Mouse (Mus musculus): ENCODE results near the gene Zfp454. TPM values are rescaled to one million over a fixed set of nuclear protein-coding genes. Genes with fewer than 3 reads are reported as not detected.

Gene Zfp454
- 1 to 10 TPM; 2.5 to 3.4 TPM for total RNA-seq (2021)
- long read RNA-seq, experiment 1, partial matches to known transcripts = 0 of 2 reads
- long read RNA-seq, experiment 1, other reads (novel, unspliced or antisense) = 1 of 2 reads
- long read RNA-seq, experiment 2 = 0 reads

DNA sequence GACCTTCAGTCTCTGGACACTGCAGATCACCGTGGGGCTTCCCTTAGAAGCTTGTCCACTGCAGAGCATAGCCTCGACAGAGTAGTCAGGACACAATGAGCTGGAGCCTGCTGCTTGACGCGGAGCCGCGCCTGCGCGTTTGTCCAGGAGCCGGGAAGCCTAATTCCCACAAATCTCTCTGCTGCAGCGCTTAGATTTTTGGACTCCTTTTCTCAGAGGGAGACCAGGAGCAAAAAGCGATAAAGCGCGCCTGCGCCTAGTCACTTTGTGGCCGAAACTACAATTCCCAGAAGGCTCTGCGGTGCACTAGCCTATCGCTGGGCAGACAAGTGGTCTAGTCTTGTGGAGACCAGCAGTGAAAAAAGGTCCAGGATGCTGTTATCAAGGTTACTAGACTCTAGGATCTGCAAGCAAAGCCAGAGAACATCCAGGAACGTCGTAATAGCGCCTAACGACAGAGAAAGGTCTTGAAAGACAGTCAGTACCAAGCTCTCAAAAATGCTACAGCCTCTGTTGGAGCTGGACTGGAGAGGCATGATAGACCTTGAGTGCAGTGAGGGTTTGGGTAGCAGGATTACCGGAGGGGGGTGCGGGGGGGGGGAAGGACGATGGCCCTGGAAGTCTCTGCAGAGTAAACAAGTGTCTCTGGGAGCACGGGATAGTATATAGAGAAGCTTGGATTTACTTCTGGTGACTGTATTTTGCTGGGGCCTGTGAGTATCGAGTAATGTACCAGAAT is at the start of gene Zfp454:
Gene Zfp454 (minus strand): TSS at position 262 of the 739 bp plus-strand sequence.
- peak; percentile 94 for DNase-seq

DNA sequence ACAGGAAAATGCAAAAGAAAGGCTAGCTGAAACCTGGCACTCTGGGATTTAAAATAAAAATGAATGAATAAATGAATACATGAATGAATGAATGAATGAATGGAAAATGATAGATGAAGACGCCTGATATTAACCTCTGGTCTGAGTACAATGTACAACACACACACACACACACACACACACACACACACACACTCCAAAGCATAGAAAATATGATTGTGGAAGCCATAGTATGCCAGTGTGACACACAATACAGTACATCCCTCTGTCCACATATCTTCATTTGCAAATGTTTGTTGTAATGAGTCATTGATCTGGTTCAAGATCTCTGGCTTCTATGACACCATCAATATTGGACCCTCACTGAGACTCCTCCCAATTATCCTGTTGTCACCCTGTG is 44.6 kb upstream of the Zfp454 start:
- DNase-seq = no peak

DNA sequence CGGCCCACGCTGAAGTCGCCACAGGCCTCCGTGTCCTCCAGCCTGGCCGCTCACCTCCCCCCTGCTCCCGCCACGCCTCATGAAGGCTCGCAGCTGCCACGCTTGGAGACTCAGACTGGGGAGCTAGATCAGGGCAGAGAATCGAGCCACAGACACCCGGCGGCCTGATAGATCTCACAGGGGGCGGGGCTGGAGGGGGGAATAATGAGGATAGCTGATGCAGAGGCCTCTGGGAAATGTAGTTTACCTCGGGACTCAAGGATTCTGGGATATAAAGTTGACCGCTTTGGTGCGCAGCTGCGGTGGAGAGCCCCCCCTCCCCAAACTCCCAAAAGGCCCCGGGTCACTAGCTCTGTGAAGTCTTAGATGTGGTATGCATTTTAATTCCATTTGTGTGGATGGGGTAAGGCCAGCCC is 44.0 kb upstream of the Zfp454 start, which contains the start of gene Zfp354b:
Gene Zfp354b (minus strand): TSS at position 183 of the 416 bp plus-strand sequence.
- peak; percentile 83 to 91 for DNase-seq

DNA sequence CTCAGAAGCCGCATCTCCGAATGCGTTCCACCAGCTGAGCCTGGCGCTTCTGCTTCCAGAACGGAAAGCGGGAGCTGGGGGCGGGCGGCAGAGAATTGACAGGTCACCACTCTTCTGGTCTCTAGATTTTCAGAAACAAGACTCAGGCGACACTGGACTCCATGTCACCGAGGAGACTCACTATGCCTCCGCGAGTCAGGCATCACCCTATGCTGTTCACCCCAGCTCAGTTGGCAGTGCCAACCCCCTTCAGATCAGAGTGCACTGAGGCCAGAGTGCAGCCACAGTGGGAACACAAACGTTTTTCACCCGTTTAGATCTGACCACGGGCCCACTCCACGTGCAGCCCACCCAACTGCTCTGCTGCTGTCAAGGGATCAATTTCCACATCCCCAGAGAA is 43.6 kb upstream of the Zfp454 start:
- DNase-seq = peak in 1 of 2 experiments; percentile 22

DNA sequence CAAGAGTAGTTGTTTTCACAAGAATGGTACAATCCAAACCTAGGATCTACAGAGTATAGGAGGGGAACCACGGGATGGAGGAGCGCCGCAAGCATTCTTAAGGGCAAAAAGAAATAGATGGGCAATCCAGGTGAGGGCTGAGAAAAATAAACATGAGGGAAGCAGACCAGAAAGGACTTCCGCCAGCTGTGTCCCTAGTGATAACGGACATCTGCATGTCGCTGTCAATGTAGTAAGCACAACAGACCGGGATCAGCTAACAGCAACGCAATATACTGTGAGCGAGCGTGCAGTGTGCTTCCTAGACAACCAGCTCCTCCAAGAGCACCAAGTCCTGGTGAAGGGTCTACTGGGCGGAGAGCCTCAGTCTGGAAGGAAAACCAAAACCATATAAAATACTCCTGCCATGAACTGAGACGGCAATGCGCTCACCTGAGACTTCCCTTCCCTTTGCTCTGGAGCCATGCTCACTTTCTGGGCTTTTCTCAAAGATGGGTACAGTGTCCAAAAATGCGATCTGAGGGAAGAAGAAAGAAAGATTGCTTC is 43.1 kb upstream of the Zfp454 start:
- DNase-seq = no peak

DNA sequence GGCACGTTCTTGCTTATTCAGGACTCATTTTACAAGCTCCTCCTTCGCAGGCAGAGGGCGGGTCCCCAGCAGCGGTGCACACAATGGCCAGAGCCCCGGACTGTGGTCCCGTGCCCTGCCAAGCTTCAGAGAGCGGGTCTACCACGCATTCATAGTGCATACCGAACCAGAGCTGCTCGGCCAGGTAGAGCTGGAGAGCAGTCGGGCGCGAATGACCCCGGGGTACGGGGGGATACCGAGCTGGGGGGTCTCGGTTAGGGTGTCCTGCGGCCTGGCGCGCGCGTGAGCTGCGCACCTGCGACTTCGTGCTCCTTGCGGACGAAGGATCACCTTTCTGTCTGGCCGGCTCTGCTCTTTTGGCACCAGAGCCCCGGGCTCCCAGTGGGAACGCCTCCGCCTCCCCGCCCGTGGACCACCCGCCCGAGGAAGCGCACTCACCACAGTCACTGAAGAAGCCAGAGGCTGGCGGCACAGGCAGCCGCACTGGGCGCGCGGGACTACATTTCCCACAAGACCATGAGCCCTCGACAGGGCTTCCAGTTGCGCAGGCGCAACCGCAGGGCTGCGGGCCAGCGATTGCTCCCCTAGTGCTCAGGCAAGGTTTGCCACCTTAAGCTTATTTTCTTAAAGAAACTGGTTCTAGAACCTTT is 28.3 kb upstream of the Zfp454 start, which contains the start of gene Zfp2:
Gene Zfp2 (minus strand): TSS at position 495 of the 650 bp plus-strand sequence.
- DNase-seq = peak; percentile 95

DNA sequence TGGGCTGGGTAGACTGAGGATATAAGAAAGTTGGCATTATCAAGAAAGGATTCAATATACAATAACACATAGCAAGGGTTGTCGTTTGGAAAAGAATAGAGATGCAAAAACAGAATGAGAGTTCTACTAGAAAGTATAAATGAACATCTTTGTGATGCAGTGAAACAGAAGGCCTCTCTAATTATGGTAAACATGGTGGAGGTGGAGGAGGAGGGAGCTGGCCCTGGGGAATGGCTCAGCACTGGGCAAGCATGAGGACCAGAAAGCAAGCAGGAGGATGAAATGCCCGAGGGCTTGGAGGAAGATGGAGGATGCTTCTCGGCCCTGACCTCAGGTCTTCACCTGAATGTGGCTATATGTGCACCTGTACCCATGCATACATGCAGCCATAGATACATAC is 27.0 kb upstream of the Zfp454 start:
- no peak for DNase-seq

DNA sequence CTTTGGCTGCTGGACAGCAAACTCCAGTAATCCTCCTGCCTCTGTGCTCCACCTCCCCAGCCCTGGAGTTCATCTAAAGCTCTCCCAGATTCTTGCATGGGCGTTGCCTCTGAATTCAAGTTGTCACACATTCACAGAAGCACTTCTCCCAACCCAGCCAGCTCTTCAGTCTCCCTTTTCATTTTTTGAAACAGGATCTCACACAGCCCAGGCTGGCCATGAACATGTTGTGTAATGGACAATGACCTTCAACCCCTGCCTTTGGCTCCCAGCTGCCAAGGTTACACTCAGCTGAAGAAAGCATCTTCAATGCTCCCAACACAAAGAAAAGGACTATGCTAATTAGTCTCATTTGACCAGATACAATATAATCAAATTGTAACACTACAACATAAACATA is 25.9 kb upstream of the Zfp454 start:
- peak in 1 of 2 experiments; percentile 37 for DNase-seq

DNA sequence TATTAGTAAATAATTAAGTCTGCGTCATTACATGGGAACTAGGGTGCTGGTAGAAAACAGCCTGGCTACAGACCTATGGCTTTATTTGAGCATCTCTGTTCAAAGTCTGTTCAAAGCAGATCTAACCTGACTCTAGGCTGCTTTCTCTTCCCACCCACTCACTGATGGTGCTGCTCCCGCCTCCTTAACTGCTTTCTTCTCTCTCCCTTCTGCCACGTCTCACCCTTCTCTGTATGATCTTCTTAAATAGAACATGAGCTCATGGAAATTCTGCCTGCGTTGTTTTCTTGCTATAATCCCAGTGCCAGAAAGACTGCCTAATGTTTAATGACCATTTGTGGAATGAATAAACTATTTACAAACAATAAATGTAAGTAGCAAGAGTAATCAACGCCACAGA is 20.7 kb upstream of the Zfp454 start:
- DNase-seq = no peak

DNA sequence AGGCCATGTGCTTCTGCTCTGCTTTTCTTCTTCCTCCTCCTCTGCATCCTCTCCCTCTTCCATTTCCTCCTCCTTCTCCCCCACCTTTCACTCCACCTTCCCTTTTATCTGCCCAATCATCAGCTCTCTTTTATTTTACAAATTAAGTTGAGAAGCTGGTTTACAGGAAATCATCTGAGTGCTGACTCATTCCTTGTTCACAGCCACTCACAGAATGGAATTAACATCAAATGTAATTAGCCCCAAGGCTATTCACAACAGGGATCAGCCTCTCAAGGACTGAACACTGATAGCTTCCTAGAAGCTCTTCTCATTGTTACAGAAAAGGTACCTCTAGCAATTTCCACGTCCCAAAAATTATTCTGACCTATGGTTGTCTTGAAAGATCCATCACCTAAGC is 9.9 kb upstream of the Zfp454 start:
- no peak for DNase-seq

DNA sequence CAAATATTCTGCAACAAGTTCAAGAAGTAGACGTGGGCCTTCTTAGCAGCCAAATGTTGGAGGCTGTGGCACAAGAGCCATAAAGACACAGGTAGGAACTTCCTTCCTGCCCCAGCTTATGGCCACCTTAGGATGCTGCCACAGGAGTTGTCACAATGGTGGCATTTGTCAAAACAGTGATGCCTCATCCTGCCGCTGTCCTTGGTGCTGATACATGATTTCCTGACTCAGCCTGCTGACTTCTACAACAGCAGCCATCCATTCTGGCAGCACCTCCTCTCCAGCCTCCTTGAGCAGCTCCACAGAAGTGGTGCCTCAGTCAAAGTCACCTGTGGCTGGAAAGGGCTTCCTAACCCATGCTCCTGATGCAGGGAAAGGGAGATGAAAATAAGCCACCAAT is 5.0 kb upstream of the Zfp454 start:
- no peak for DNase-seq

DNA sequence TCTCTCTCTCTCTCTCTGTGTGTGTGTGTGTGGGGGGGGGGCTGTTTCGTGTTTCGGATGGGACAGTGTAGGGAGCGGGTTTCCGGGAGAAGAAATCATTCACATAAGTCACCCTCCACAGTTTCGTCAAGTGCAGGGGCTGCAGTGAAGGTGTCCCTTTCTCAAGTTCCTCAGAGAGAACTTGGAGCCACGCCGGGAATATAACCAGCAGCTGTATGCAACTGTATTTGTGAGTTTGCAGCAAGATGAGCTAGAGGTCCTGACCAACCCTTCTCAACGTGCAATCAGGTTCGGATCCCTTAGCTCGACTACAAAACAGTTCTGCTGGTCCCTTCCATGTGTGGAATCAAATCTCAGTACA is 538 bp downstream of the Zfp454 start:
- DNase-seq = peak; percentile 7 to 13

DNA sequence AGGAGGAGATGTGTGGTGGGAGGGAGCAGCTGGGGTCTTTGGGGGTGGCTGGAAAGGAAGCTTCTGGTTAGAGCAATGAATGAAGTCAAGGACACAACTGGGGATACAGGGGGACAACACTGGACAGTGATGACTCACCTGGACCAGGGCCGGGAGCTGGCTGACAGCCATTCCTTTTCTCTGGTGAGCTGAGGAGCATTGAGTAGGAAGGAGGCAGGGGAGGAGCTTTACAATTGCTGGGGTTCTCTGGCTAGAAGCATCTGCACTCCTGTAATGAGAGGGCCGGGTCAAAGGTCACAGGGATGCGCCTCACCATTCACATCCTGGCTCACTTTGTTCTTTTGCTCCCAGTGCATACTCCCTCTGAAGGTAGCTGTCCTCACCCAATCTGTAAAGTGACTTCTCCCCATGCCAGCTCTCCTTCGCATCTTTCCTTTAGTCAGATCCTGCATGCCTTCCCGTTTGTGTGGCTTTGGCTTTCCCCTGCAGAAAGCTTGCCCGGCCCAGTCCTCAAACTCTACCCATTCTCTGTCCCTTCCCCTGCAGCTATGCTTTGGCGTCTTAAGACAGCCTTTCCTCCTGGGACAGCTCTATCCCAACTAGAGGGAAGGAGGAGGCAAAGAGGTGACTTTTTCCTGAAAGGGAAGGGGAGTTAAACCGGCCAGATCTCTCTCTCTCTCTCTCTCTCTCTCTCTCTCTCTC is 1.1 kb downstream of the Zfp454 start:
- DNase-seq = peak; percentile 85 to 86

DNA sequence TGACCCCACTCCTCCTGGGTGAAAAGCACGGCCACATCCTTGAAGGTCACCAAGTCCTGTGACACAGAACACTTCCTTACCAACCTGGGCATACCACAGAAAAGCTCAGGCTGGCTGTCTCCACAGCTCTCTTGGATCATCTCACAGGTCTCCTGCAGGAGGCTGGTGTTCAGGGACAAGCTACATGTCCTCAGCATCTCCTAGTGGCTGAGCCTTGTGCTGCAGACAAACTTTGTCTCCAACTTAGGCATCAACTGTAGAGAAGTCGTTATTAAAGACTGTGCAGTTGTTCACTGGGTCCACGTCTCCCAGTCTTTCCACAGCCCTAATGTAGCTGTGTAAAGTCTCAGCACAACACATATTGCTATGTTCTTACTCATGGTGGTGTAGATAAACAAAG is 3.7 kb downstream of the Zfp454 start:
- no peak for DNase-seq

DNA sequence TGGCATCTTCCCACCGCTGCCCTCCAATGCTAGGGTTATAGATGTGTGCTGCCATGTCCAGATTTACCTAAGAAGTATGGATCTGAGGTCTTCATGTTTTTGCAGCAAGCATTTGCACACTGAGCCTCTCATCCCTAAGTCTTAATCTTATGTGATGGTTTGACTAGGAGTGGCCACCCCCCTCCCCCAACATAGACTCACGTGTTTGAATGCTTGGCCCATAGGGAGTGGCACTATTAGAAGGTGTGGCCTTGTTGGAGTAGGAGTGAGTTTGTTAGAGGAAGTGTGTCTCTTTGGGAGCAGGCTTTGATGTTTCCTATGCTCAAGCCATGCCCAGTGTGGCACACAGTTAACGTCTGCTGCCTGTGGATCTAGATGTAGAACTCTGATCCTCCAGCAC is 8.8 kb downstream of the Zfp454 start:
- no peak for DNase-seq

DNA sequence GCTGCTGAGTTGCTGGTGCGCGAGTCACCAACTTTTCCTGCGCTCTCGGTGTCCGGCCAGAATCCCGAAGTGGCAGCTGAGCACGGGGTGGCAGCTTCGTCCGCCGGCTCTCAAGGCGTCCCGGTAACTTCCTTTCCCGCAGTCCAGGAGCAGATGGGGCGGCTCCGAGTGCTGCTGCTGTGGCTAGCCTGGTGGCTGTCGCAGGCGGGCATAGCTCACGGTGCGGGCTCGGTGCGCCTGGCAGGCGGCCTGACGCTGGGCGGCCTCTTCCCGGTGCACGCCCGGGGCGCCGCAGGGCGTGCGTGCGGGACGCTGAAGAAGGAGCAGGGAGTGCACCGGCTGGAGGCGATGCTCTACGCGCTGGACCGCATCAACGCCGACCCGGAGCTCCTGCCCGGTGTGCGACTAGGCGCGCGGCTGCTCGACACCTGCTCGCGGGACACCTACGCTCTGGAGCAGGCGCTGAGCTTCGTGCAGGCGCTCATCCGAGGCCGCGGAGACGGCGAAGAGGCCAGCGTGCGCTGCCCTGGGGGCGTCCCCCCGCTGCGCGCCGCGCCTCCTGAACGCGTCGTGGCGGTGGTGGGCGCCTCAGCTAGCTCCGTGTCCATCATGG is 36.4 kb downstream of the Zfp454 start:
- DNase-seq = peak; percentile 12 to 20

DNA sequence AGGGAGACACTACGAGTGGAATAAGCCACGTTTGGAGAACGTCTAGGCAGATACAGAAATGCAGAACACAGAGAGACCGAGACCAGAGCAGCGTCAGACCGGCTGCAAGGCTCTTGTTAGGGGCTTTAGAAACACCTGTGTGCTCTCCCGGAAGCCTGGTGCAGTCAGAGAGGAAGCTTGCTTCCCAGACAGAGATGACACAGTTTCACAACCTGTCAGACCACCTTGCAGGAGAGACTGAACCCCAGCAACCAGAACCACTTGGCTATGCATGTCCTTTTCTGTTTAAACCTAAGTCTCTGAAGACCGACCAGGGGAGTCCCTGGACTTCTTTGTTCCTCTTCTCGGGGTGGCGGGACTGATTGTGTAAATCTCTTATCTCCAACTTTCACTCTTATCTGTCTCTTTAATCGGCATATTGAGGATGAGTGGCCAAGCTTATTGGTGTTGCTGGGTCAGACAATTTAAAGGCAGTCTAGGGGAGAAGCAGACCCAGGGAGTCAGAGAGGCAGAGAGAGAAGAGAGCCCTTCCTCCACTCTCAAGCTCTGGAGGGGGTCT is 37.2 kb downstream of the Zfp454 start, which contains the start of gene Grm6:
Gene Grm6 (plus strand): TSS at position 509 of the 559 bp plus-strand sequence.
- no peak for DNase-seq

DNA sequence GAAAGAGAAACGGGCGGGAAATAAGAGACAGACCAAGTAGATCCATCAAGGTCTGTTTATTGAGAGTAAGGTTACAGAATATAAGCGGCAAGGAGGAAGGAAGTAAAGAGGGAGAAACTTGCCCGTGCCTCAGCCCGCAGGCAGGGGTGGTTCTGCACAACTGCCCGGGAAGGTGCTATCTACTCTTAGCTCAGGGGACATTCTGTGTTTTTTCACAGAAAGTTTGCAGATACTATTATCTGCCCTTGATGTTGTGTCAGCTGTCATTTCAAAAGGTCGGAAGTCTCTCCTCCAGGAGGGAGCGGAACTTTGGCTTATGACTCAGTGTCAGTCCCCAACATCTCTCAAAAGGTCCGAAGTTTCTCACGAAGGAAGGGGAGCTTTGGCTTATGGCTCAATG is 38.1 kb downstream of the Zfp454 start:
- no peak for DNase-seq

DNA sequence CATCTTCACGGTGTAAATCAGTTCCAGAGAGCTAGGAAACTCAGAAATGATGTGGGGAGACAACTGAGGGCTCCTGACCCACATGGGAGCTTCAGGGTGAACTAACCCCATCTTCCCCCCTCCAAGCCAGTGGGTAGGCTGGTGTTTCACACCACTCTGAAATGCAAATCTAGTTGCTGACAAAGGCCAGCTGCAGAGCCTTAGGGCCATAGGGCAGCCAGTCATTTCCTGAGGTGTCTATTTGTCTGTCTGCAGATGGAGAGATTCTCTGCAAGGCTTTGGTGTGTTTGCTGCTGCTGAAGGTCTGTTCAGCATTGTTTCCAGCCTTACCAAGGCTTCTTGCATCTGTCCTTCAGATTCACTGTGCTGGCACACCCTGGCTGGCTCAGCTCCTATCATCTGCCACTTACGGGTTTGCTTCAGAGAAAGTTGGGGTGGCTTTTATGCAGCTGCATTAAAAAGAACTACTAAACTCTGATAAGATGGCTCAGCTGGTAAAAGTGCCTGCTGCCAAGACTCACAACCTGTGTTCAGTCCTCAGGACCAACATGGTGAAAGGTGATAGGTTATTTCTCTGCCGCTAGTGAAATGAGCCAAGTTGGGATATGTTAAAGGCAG is 38.8 kb downstream of the Zfp454 start:
- peak; percentile 16 to 36 for DNase-seq

DNA sequence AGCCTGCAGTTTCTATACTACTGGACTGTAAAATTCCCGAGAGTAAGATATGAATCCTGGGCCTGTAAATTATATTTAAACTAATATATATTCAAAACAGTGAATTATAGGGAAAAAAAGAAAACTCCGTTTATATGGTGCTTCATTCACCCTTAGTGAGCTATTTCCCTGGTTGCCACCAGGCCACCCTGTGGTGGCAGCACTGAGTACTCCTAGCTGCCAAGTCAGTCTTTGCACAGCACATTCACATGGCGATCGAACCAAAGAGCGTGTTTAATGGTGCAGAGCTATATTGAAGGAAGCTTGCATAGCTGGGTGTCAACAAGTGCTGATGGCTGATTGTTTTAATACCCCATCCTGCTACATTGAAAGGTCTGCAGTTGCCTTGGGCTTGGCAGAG is 40.4 kb downstream of the Zfp454 start:
- no peak for DNase-seq

DNA sequence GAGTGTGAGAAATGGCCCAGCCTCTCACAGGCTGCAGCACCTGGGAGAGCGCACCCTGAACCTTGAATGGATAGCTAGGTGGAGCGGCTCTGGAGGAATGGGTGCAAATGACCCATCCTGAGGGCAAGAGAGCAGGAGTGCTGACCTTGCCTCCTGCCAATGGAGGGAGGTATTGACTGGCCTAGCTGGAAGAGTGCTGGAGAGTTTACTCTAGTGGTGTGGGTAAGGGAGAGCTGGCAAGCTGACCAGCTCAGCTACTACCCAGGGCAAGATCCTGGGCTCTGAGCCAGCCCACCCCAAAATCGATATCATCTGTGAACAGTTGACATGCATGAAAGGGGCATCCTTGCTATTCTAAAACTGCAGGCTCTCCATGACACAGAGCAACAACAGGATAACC is 41.5 kb downstream of the Zfp454 start:
- peak in 1 of 2 experiments; percentile 19 for DNase-seq
